Mouse (Mus musculus): Measurements from ENCODE around the gene Smim6.

The Smim6 gene

DNA sequence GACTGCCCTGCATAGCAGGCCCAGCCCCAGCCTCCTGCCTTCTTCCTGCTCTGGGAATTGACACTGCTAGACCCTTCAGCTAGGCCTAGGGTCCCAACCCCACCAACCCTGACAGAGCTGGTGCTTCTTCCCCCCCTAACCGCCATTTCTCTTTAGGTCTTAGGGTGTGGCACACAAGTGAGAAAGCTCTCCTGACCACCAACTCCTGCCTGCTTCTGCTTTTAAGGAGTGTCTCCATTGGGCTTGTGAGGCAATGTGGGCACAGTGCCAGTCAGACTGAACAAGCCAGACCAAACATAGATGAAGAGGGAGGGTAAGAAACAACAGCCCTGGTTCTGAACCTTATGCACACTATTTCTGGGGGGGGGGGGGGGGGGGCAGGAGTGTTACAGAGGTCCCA is 9.0 kb upstream of the Smim6 start:
- no peak overlapping the region for H3K4me3 ChIP-seq (replicated peaks; ENCODE audit: low read length)
- TF ChIP-seq NANOG (IDR thresholded peaks at IDR 0.05; ENCODE audit: borderline replicate concordance, low read length) (no peak), CTCF (conservative IDR thresholded peaks at IDR 0.05; ENCODE audit: low read length) (no peak), POU5F1 (IDR thresholded peaks at IDR 0.05; ENCODE audit: borderline replicate concordance, low read length) (no peak)
- peaks cover 60% of the 10 kb centered on the region for H3K4me1 ChIP-seq (replicated peaks; ENCODE audit: low read depth, low read length)
- H3K27me3 ChIP-seq (ENCODE audit: insufficient read depth, low read length) = peaks cover 5% of the 10 kb centered on the region; the same call in 1 of the 2 replicates
- H3K9me3 ChIP-seq (ENCODE audit: low read length) = no peaks in the 10 kb centered on the region
- H3K36me3 ChIP-seq (ENCODE audit: insufficient read depth, low read length) = peaks cover 51% of the 10 kb centered on the region

DNA sequence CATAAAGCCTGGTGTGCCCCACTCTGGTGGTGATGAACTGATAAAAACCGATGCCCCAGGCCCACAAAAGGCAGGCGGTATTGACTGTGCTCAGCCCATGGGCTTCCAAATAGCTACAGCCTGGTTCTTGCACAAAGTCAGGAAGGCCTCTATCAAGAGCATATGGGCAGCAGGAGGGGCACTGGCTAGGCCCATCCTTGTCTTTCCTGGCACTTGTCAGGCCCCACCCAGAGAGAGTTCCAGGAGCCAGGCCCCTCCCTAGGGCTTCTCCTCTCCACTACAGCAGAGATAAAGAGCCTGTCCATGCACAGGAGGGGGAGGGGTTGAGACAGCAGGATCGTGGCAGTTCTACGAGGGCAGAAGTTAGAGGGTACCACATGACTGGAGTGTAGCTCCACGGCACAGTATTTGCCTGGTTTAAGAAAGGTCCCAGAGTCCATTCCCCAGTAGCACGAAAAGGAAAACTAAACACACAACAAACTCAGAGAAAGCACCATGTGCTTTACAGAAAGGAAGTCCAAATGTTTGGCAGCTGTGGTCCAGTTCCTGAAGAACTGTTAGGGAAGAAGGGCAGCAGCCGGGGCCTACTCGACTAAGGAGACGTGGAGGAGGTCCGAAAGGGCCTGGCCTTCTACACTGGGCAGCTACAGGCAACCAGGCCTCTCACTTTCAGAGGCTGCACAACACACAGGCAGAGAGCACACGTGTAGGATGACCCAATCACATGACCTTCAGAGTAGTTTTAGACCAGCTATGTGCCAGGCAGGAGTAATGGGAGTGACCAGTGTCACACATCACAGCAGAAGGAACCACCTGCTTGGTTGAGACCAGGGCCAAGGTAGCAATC is 8.2 kb upstream of the Smim6 start:
- TF ChIP-seq NANOG (IDR thresholded peaks at IDR 0.05; ENCODE audit: borderline replicate concordance, low read length) (no peak), POU5F1 (IDR thresholded peaks at IDR 0.05; ENCODE audit: borderline replicate concordance, low read length) (no peak), CTCF (conservative IDR thresholded peaks at IDR 0.05; ENCODE audit: low read length) (no peak)
- H3K36me3 ChIP-seq (ENCODE audit: insufficient read depth, low read length) = peaks cover 56% of the 10 kb centered on the region
- no peak overlapping the region for H3K4me3 ChIP-seq (replicated peaks; ENCODE audit: low read length)
- no peaks in the 10 kb centered on the region for H3K9me3 ChIP-seq (ENCODE audit: low read length)
- peaks cover 5% of the 10 kb centered on the region; the same call in 1 of the 2 replicates for H3K27me3 ChIP-seq (ENCODE audit: insufficient read depth, low read length)
- peaks cover 56% of the 10 kb centered on the region for H3K4me1 ChIP-seq (replicated peaks; ENCODE audit: low read depth, low read length)

DNA sequence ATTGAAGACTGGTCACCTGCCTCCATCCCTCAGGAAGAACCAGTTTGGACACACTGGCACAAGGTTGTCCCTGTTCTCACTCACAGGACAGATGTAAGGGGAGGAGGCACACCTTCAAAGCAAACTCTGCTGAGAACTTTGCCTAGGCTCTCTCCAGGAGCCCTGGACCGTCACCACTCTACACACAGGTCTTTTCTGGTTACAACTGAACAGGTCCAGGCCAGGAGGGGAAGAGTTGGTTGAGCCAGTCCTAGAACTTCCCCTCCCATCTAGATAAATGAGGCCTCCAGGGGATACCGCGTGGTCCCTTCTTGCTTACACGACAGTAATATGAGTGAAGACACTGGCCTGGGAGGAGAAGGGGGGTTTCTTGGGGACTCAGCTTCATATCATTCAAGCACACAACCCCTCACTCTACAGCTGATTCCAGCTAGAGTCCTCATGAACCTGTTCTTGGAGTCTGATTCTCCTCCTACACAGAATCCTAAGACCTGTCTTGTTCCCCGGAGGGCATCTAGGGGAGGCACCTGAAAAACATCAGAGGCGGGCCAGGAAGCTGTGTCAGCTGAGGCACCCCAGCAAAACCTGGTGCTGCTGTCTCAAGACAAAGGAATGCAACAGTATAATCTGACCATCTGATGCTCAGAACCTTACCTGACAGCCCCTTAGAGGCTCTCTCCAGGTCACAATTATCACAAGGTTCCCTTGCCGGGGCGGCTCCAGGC is 7.4 kb upstream of the Smim6 start:
- H3K4me1 ChIP-seq (replicated peaks; ENCODE audit: low read depth, low read length) = peaks cover 49% of the 10 kb centered on the region
- no peak for TF ChIP-seq CTCF (conservative IDR thresholded peaks at IDR 0.05; ENCODE audit: low read length)
- no peak for TF ChIP-seq POU5F1 (IDR thresholded peaks at IDR 0.05; ENCODE audit: borderline replicate concordance, low read length)
- no peak for TF ChIP-seq NANOG (IDR thresholded peaks at IDR 0.05; ENCODE audit: borderline replicate concordance, low read length)

DNA sequence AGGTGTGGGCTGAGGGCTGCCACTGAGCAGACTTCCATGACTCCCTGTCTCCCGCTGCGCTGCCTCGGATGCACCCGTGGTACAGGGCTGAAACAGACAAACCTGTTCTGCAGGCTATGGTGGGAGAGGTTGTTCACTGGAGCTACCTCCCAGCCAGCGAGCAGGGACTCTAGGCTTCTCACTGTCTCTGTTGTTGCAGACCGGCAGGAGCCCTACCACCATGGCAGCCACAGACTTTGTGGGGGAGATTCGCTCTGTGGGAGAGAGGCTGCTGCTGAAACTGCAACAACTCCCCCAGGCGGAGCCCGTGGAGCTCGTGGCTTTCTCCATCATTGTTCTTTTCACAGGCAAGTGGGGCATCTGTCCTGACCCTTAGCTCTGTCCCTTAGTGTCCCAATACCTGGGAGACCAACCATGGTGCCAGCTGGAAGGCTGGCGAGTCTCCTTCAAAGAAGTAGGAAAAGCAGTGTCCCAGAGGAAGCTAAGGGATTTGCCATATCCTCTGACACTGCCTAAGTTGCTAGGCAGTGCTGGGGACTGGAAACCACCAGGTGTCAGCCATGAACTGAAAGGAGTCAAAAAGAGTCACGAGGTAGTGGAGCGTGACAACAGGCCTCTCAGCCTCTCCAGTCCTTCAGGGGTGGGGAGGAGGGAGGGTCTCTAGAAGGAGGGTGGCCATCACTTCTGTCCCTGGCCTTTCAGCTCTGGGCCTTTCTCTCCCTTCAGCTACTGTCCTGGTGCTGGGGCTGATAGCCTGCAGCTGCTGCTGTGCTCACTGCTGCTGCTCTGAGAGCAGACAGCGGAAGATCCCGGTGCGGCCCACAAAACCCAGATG is 6.6 kb upstream of the Smim6 start:
- no peaks in the 10 kb centered on the region for H3K9me3 ChIP-seq (ENCODE audit: low read length)
- peaks cover 5% of the 10 kb centered on the region; the same call in 1 of the 2 replicates for H3K27me3 ChIP-seq (ENCODE audit: insufficient read depth, low read length)
- peaks cover 41% of the 10 kb centered on the region for H3K4me1 ChIP-seq (replicated peaks; ENCODE audit: low read depth, low read length)
- peaks cover 63% of the 10 kb centered on the region for H3K36me3 ChIP-seq (ENCODE audit: insufficient read depth, low read length)
- peak overlapping the region; percentile 29 for H3K4me3 ChIP-seq (replicated peaks; ENCODE audit: low read length)
- TF ChIP-seq CTCF (conservative IDR thresholded peaks at IDR 0.05; ENCODE audit: low read length) (no peak), NANOG (IDR thresholded peaks at IDR 0.05; ENCODE audit: borderline replicate concordance, low read length) (no peak), POU5F1 (IDR thresholded peaks at IDR 0.05; ENCODE audit: borderline replicate concordance, low read length) (no peak)

More for the DNA sequence above, 7.4 kb upstream of the Smim6 start:
- peak overlapping the region; percentile 29; the same call in 1 of the 2 replicates for H3K4me3 ChIP-seq (replicated peaks; ENCODE audit: low read length)
- H3K36me3 ChIP-seq (ENCODE audit: insufficient read depth, low read length) = peaks cover 63% of the 10 kb centered on the region
- no peaks in the 10 kb centered on the region for H3K9me3 ChIP-seq (ENCODE audit: low read length)
- peaks cover 5% of the 10 kb centered on the region; the same call in 1 of the 2 replicates for H3K27me3 ChIP-seq (ENCODE audit: insufficient read depth, low read length)

DNA sequence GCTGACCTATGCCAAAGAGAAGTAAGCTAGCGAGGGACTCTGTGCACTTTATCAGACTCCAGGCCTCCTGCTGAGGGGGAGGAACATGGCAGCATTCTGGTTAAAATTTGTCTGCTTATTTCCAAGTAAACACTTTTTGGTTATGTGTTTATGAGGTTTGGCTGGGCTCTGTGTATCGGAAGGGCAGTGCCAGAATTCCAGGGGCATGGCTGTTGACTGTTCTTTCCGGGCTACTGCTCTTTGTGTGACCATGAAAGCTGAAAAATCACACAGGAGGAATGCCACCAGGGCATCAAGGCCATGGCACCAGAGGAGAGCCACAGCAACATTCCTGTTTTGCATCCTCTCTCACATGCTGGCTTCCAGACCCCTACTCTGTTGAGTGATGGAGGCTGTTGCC is 5.7 kb upstream of the Smim6 start:
- H3K4me3 ChIP-seq (replicated peaks; ENCODE audit: low read length) = no peak overlapping the region

DNA sequence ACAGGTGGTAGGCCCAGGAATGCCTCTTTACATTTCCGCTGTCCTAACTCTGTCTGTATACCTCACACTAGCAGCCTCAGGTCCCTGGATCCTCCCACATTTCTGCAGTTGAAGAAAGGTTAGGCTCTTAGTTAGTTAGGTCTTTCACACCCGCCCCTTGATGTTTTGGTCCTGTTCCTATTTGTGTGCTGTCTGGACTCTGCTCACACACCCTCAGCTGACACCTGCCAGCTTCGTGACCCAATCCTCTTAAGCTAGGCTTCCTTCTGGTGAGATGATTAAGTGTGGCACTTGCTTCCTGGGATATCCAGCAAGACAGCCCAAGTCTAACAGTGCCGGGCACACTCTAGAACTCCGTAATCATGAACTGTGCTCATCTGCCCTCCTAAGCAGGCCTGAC is 5.3 kb upstream of the Smim6 start:
- Histone ChIP-seq H3K36me3 (ENCODE audit: insufficient read depth, low read length) (peaks cover 57% of the 10 kb centered on the region), H3K4me3 (replicated peaks; ENCODE audit: low read length) (no peak overlapping the region), H3K9me3 (ENCODE audit: low read length) (no peaks in the 10 kb centered on the region), H3K4me1 (replicated peaks; ENCODE audit: low read depth, low read length) (peaks cover 40% of the 10 kb centered on the region), H3K27me3 (ENCODE audit: insufficient read depth, low read length) (no peaks in the 10 kb centered on the region)
- no peak for TF ChIP-seq NANOG (IDR thresholded peaks at IDR 0.05; ENCODE audit: borderline replicate concordance, low read length)
- TF ChIP-seq POU5F1 (IDR thresholded peaks at IDR 0.05; ENCODE audit: borderline replicate concordance, low read length) = no peak
- no peak for TF ChIP-seq CTCF (conservative IDR thresholded peaks at IDR 0.05; ENCODE audit: low read length)

More for the DNA sequence above, 5.7 kb upstream of the Smim6 start:
- Histone ChIP-seq H3K4me1 (replicated peaks; ENCODE audit: low read depth, low read length) (peaks cover 36% of the 10 kb centered on the region), H3K27me3 (ENCODE audit: insufficient read depth, low read length) (no peaks in the 10 kb centered on the region), H3K9me3 (ENCODE audit: low read length) (no peaks in the 10 kb centered on the region), H3K36me3 (ENCODE audit: insufficient read depth, low read length) (peaks cover 57% of the 10 kb centered on the region)
- TF ChIP-seq NANOG (IDR thresholded peaks at IDR 0.05; ENCODE audit: borderline replicate concordance, low read length) (no peak), POU5F1 (IDR thresholded peaks at IDR 0.05; ENCODE audit: borderline replicate concordance, low read length) (no peak), CTCF (conservative IDR thresholded peaks at IDR 0.05; ENCODE audit: low read length) (no peak)

DNA sequence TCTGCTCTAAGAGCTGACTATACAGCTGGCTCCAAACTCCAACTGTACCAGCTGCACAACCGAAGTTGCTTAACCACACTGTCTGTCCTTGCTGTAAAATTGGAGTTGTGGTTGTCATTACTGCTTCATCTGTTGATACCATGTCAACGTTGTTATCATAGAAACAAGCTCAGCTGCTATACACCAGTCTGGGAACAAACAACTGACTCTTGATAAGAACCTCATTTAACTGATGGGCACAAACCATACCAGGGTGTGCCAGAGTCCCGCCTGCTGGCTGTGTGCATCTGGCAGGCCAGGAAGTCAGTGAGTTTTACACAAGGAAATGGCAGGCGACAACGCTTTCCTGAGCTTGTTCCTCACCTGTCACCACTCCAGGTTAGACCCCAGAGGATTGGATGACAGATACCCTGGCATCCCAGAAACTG is 669 bp upstream of the Smim6 start:
- H3K4me3 ChIP-seq (replicated peaks; ENCODE audit: low read length) = no peak overlapping the region
- H3K4me1 ChIP-seq (replicated peaks; ENCODE audit: low read depth, low read length) = peaks cover 21% of the 10 kb centered on the region
- no peaks in the 10 kb centered on the region for H3K9me3 ChIP-seq (ENCODE audit: low read length)
- TF ChIP-seq POU5F1 (IDR thresholded peaks at IDR 0.05; ENCODE audit: borderline replicate concordance, low read length) = no peak
- no peaks in the 10 kb centered on the region for H3K27me3 ChIP-seq (ENCODE audit: insufficient read depth, low read length)
- H3K36me3 ChIP-seq (ENCODE audit: insufficient read depth, low read length) = peaks cover 63% of the 10 kb centered on the region

DNA sequence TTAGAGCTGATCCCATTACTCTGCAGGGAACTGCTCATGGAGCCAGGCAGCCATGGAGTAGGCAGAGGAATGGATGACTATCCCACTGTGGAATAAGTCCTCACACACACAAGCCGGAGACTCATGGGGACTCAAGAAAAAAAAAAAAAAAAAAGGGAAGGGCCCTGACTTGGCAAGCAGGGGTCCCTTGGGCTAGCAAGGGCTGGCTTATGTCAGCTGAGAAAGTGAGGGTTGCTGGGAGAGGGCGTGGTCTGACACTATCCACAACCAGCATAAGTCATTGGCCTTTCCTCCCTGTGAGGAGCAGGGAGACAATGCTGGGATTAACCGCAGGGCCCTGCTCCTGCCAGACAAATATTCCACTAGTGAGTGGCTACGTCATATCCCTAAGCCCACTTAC is 4.8 kb downstream of the Smim6 start:
- H3K9me3 ChIP-seq (ENCODE audit: low read length) = no peaks in the 10 kb centered on the region
- TF ChIP-seq NANOG (IDR thresholded peaks at IDR 0.05; ENCODE audit: borderline replicate concordance, low read length) = no peak
- TF ChIP-seq POU5F1 (IDR thresholded peaks at IDR 0.05; ENCODE audit: borderline replicate concordance, low read length) = no peak
- TF ChIP-seq CTCF (conservative IDR thresholded peaks at IDR 0.05; ENCODE audit: low read length) = no peak

More for the DNA sequence above, 4.8 kb downstream of the Smim6 start:
- no peak overlapping the region for H3K4me3 ChIP-seq (replicated peaks; ENCODE audit: low read length)
- H3K36me3 ChIP-seq (ENCODE audit: insufficient read depth, low read length) = peaks cover 73% of the 10 kb centered on the region
- H3K4me1 ChIP-seq (replicated peaks; ENCODE audit: low read depth, low read length) = peaks cover 27% of the 10 kb centered on the region
- H3K27me3 ChIP-seq (ENCODE audit: insufficient read depth, low read length) = no peaks in the 10 kb centered on the region

Data from E14TG2a.4 (cell line).